Mouse (Mus musculus): ENCODE data around the gene Phldb1.
"Not testable (repeated sequence)": the region's sequence is repeated elsewhere in the genome, so short reads cannot be mapped to it uniquely, and the experiment has no call there.

- TF ChIP-seq CTCF (conservative IDR thresholded peaks at IDR 0.05; ENCODE audit: insufficient read depth, insufficient read length, low read depth, low read length); POLR2A (IDR thresholded peaks at IDR 0.05; ENCODE audit: low read depth, low read length): not testable (repeated sequence)
These were observed 33.0 kb upstream of the Phldb1 start for GRCm38 (mm10) chr9:44768029-44768394.

Data from kidney, adult 2 months (tissue).